Mouse (Mus musculus) hindbrain, postnatal 0 days (tissue): ENCODE measurements around the gene Ncor1. TPM values are rescaled to one million over a fixed set of nuclear protein-coding genes. Genes with fewer than 3 reads are reported as not detected.

Source experiments
- ATAC-seq: fragments of 200-750 bp; cut with Nextera tagmentation; 2 replicates; pipeline ENCODE4 v1.8.0; 2017; ENCODE audit warnings: mild to moderate bottlenecking, moderate TSS enrichment, moderate library complexity
- DNase-seq: peaks from one replicate; pipeline ENCODE4 v3.0.0-alpha.2; 2015; ENCODE audit warnings: low spot score
- H3K27ac ChIP-seq: fragments of 300-500 bp; sonication (generic); 2 replicates; pipeline ENCODE4 v1.5.1; 2014; ENCODE audit warnings: mild to moderate bottlenecking
- H3K27me3 ChIP-seq: fragments of 300-500 bp; sonication (generic); 2 replicates; pipeline ENCODE4 v1.6.1; 2014; ENCODE audit warnings: low read length, mixed read lengths; ENCODE audit not compliant: insufficient read depth
- H3K36me3 ChIP-seq: fragments of 300-500 bp; sonication (generic); 2 replicates; pipeline ENCODE4 v1.6.1; 2014; ENCODE audit warnings: low read length, mixed read lengths; ENCODE audit not compliant: insufficient read depth
- H3K4me1 ChIP-seq: fragments of 300-500 bp; sonication (generic); 2 replicates; pipeline ENCODE4 v1.6.1; 2014; ENCODE audit warnings: antibody characterized with exemption, low read length, mixed read lengths; ENCODE audit not compliant: insufficient read depth
- H3K4me2 ChIP-seq: fragments of 300-500 bp; sonication (generic); 2 replicates; pipeline ENCODE4 v1.6.1; 2014; ENCODE audit warnings: low read depth, mild to moderate bottlenecking, low read length, moderate library complexity, mixed read lengths
- H3K4me3 ChIP-seq: fragments of 300-500 bp; sonication (generic); 2 replicates; pipeline ENCODE4 v1.5.1; 2014; ENCODE audit warnings: low read length
- H3K9ac ChIP-seq: fragments of 300-500 bp; sonication (generic); replicated peaks from 2 replicates; pipeline ENCODE4 v1.6.1; 2014; ENCODE audit warnings: mild to moderate bottlenecking, low read length, moderate library complexity, mixed read lengths
- H3K9me3 ChIP-seq: fragments of 300-500 bp; sonication (generic); 2 replicates; pipeline ENCODE4 v1.6.1; 2016; ENCODE audit warnings: low read length, mixed read lengths
- CTCF ChIP-seq: IDR thresholded peaks from 2 replicates; pipeline ENCODE4 v1.5.1; 2016; ENCODE audit warnings: antibody characterized with exemption, control low read depth, low read depth
- WGBS: fragments of 180-500 bp; shearing (Covaris S2); extraction: QIAGEN DNeasy Blood & Tissue Kit; methylation state at CpG from one replicate; pipeline ENCODE4 v1.1.7; 2014; 5-methylcytosine and 5-hydroxymethylcytosine counted together
- polyA plus RNA-seq: library from polyadenylated mRNA; unstranded; fragments of >200 nt; fragmentation: Nextera tagmentation; extraction: Ambion mirVana; gene quantifications from 2 replicates; pipeline ENCODE4 v1.2.1, GENCODE M21; 2015
- total RNA-seq: library from RNA; depleted of rRNA; stranded (reverse); fragments of >200 nt; gene quantifications from 2 replicates; pipeline ENCODE4 v1.2.3, GENCODE M21; 2014

Gene Ncor1
- total and polyA plus RNA-seq, 2 experiments from 2014 or later: 137 to 148 TPM

DNA sequence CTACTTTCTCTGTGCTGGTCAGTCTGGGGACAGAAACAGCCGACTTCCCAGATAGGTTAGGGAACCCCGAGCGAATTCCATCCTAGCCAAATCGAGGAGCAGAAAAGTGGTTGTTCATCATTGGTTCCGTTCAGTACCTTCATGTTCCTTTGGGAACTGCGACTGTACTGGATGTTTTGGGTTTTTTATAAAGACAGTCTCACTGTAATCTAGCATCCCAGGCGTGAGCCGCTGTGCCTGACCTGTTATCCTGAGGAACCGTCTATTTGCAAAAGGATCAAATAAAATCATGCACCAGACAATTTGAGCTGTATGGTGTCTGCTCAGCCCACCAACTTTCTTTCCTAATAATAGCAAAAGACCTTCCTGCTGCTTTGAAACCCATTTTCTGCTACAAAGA, 439 bp upstream of the Ncor1 start:
- no peak for TF ChIP-seq CTCF
- peak overlapping the region; percentile 98 for H3K27ac ChIP-seq
- H3K4me3 ChIP-seq: peak overlapping the region; percentile 95
- DNase-seq (no peak), ATAC-seq (no peak)
- H3K36me3 ChIP-seq: no peaks in the 10 kb centered on the region
- no peaks in the 10 kb centered on the region; the same call in 1 of the 2 replicates for H3K4me1 ChIP-seq
- H3K27me3 ChIP-seq: no peaks in the 10 kb centered on the region
- peak overlapping the region; percentile 96 for H3K4me2 ChIP-seq
- H3K9me3 ChIP-seq: no peaks in the 10 kb centered on the region
- under 1% methylated on average over 9 of the region's 9 CpGs for whole genome bisulfite sequencing
- peak overlapping the region; percentile 98 for H3K9ac ChIP-seq

DNA sequence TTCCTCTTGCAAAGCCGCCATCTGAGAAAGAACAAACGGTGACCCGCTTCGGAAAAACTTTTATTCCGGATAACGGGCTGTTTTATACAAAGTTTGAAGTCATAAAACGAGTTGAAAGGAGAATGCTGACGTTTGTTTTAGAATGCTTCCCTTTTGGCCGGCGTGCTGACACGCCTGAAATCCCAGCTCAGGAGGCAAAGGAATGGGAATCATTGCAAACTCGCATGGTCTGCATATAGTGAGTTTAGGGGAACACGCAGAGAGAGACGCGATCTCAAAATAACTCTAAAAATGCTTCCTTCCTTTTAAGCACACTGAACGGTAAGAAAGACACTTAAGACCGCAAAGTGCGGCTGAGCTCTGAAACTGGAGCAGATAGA, 460 bp downstream of the Ncor1 start:
- Histone ChIP-seq H3K36me3 (no peaks in the 10 kb centered on the region), H3K4me1 (no peaks in the 10 kb centered on the region; the same call in 1 of the 2 replicates), H3K27ac (peak overlapping the region; percentile 98), H3K27me3 (no peaks in the 10 kb centered on the region), H3K4me3 (peak overlapping the region; percentile 95), H3K9ac (peak overlapping the region; percentile 98), H3K9me3 (no peaks in the 10 kb centered on the region), H3K4me2 (peak overlapping the region; percentile 96)
- under 1% methylated on average over 18 of the region's 18 CpGs for WGBS
- DNase-seq (no peak), ATAC-seq (no peak)
- no peak; the same call in 1 of the 2 replicates for TF ChIP-seq CTCF

DNA sequence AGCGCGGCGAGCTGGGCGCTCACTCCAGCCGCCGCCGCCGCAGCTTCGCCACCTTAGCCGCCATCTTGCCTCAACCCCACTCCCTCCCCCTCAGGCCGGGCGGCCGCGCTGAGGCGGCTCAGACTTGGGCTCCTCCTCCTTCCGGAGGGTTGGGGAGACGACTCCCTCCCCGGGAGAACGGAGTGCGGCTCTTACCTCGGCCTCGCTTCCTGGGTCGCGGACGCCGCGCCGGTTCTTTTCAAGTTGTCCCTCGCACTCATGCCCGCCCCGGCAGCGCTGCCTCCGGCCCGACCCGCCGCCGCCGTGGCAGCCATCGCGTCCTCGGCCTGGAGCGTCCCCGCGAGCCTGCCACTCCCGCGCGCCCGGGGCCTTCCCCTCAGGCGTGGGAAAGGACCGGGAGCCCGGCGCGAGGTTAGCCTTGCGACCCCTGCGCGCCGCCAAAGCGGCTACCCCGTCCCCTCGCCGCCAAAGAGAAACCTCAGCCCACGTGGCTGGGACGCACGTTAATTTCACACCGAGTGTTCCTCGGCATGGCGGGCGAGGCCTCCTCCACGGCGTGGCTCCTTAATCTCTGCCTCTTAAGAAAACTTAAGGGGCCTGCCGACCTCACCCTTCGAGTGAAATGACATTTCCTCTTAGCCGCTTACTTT, 975 bp downstream of the Ncor1 start:
- under 1% methylated on average over 55 of the region's 73 CpGs for WGBS
- DNase-seq (peak; percentile 94), ATAC-seq (peak; percentile 92)
- no peaks in the 10 kb centered on the region; the same call in 1 of the 2 replicates for H3K4me1 ChIP-seq
- peak overlapping the region; percentile 98 for H3K27ac ChIP-seq
- H3K4me3 ChIP-seq: peak overlapping the region; percentile 95
- H3K27me3 ChIP-seq: no peaks in the 10 kb centered on the region
- TF ChIP-seq CTCF: no peak
- no peaks in the 10 kb centered on the region for H3K36me3 ChIP-seq
- H3K4me2 ChIP-seq: peak overlapping the region; percentile 96
- peak overlapping the region; percentile 98 for H3K9ac ChIP-seq
- no peaks in the 10 kb centered on the region for H3K9me3 ChIP-seq

DNA sequence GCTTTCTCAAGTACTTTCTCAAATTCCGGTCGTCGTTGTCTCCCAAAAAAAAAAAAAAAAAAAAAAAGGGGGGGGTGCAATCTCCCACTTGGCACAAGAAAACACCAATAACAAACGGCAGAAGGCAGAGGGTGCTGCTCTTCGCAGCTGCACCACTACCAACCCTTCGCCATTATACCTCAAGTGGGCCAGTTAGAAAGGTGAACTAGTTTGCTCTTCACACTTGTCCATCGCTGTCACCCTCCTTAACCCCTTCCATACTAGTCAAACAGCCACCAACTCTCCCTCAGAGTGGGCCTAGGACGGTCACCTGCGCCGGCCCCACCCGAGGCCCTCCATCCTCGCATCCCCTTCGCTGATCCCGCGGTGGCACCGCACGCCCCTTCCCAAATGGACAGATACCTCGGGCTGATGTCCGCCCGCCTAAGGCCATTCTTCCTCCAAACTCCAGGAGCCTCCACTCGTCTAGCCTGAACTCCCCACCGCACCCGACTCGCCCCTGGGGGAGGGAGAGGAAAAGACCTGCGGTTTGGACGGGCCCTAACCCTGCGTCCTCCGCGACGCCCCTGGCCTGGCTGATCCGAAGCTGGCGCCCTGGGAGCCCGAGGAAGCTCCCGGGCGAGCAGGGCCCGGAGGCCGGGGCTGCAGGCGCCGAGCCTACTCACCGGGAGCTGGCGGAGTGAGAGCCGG, 1.7 kb downstream of the Ncor1 start:
- peak; percentile 52 for TF ChIP-seq CTCF
- under 1% methylated on average over 39 of the region's 42 CpGs for WGBS

DNA sequence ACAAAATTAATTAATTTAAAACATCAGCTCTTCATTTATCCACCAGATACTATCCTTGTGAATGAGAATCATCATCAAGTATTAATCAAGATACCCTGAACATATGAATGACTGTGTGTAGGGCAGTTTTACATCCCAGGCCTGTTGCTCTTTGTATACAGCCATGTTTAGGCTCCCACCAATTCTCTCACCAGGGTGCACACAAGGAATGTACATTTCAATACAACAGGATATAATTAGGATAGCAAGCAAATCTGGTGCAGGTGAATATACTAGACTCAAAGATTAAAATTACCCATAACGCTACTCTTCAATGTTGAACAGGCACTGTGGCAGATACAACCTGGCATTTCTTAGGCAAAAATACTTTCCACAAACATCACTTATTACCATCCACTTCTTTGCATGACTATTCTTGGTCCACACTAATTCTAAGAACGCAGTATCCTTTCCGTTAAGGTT, 2.3 kb downstream of the Ncor1 start:
- peak overlapping the region; percentile 96 for H3K4me2 ChIP-seq
- peak overlapping the region; percentile 95 for H3K4me3 ChIP-seq
- H3K27me3 ChIP-seq: no peaks in the 10 kb centered on the region
- peak overlapping the region; percentile 98 for H3K9ac ChIP-seq
- DNase-seq: peak; percentile 2
- H3K36me3 ChIP-seq: no peaks in the 10 kb centered on the region
- H3K9me3 ChIP-seq: no peaks in the 10 kb centered on the region
- no peaks in the 10 kb centered on the region; the same call in 1 of the 2 replicates for H3K4me1 ChIP-seq
- whole genome bisulfite sequencing: 2% methylated on average over 3 of the region's 3 CpGs
- no peak for TF ChIP-seq CTCF
- H3K27ac ChIP-seq: peak overlapping the region; percentile 98; the same call in 1 of the 2 replicates
- ATAC-seq: no peak

More for the DNA sequence above, 1.7 kb downstream of the Ncor1 start:
- ATAC-seq (peak; percentile 75), DNase-seq (peak; percentile 76)
- H3K4me3 ChIP-seq: peak overlapping the region; percentile 95
- H3K36me3 ChIP-seq: no peaks in the 10 kb centered on the region
- H3K9me3 ChIP-seq: no peaks in the 10 kb centered on the region
- peak overlapping the region; percentile 96 for H3K4me2 ChIP-seq
- no peaks in the 10 kb centered on the region for H3K27me3 ChIP-seq
- peak overlapping the region; percentile 98 for H3K9ac ChIP-seq
- no peaks in the 10 kb centered on the region; the same call in 1 of the 2 replicates for H3K4me1 ChIP-seq
- peak overlapping the region; percentile 98 for H3K27ac ChIP-seq

DNA sequence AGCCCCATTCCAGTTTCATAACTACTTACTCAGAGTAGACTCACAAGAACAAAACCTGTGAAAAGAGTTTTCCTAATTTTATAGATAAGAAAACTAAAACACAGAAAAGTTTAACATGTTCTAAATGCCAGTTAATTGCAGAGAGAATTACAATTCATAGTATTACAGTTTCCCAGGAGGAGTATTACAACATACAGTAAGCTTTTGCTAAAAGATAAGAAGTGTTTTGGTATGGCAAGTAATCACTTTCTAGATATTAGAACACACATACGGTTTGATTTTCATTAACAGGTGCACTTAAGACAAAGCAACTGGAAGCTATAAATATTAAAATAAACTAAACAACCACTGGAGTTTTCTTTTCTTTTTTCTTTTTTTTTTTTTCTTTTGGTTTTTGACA, 3.1 kb downstream of the Ncor1 start:
- TF ChIP-seq CTCF: no peak
- DNase-seq: no peak
- no peaks in the 10 kb centered on the region for H3K36me3 ChIP-seq
- 53% methylated on average over 1 of the region's 1 CpGs for WGBS
- ATAC-seq: no peak
- H3K4me1 ChIP-seq: no peaks in the 10 kb centered on the region; the same call in 1 of the 2 replicates
- H3K4me3 ChIP-seq: no peak overlapping the region
- no peaks in the 10 kb centered on the region for H3K9me3 ChIP-seq
- no peak overlapping the region for H3K27ac ChIP-seq
- peak overlapping the region; percentile 96 for H3K4me2 ChIP-seq
- no peaks in the 10 kb centered on the region for H3K27me3 ChIP-seq
- 0 out of 2 replicates have a peak overlapping the region, but pooled peaks have one; percentile 98 for H3K9ac ChIP-seq

DNA sequence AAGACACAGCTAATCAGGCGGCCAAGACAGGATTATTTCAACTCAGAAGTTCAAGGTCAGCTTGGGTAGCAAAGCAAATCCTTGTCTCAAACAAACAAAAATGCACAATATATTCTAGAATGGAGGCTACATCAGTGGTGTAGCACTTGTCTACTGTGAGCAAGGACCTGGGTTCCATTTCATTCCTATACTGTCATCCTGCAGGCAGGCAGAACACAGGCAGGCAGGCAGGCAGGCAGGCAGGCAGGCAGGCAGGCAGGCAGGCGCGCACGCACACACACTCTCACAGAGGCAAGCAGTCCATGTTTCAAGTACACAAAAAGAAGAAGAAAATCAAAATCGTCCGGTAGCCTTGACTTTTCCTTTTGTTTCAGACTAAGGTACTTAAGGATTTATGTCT, 9.4 kb downstream of the Ncor1 start:
- no peak for TF ChIP-seq CTCF
- DNase-seq: no peak
- 89% methylated on average over 6 of the region's 6 CpGs for WGBS
- ATAC-seq: no peak
- Histone ChIP-seq H3K4me2 (no peak overlapping the region), H3K4me1 (no peaks in the 10 kb centered on the region), H3K9me3 (no peaks in the 10 kb centered on the region), H3K4me3 (no peak overlapping the region), H3K27me3 (no peaks in the 10 kb centered on the region), H3K9ac (no peak overlapping the region), H3K27ac (no peak overlapping the region), H3K36me3 (no peaks in the 10 kb centered on the region)
